Mouse (Mus musculus) yolk sac, embryonic 10.5 days (tissue): ENCODE results near the gene Masp1.
A peak's percentile ranks its signal among the peaks of the same experiment; 100 is the strongest.

Source experiments
- DNase-seq: peaks from one replicate; pipeline ENCODE4 v3.0.0-alpha.2; 2017; ENCODE audit warnings: low spot score

Masp1 gene

DNA sequence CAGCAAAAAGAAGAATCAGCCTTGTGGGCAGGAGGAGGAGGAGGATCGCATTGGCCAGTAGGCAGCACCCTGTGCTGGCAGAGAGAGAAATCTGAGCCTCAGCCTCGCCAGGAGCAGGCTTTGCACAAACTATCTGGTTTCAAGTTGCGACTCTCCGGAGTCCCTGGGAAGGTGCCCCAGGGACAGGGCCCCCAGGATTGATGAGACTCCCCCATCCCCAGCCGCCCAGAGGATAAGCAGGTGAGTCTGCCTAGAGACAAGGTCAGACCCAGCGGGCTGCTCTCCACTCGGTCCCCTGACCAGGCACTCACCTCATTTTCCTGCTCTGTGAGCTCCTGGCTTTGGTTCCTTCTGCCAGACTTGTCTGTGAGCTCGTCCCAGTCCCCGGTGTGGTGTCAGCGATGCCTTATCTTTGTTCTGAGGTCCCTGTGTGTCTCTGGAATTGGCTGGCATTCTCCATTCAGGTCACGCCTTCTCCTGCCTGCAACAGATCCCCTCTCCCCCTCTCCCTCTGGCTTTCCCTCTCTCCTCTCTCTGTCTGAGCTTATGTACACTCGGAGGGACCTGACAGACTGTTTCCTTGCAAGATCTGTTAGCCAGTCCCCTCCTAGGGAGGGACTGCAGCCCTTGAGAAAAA lies at the start of gene Masp1, which contains the start of gene Rtp4:
Masp1 (minus strand) TSS at position 581 of the 637 bp plus-strand sequence.
Rtp4 (plus strand) TSS at position 57 of the 637 bp plus-strand sequence.
- peak; percentile 45 for DNase-seq

DNA sequence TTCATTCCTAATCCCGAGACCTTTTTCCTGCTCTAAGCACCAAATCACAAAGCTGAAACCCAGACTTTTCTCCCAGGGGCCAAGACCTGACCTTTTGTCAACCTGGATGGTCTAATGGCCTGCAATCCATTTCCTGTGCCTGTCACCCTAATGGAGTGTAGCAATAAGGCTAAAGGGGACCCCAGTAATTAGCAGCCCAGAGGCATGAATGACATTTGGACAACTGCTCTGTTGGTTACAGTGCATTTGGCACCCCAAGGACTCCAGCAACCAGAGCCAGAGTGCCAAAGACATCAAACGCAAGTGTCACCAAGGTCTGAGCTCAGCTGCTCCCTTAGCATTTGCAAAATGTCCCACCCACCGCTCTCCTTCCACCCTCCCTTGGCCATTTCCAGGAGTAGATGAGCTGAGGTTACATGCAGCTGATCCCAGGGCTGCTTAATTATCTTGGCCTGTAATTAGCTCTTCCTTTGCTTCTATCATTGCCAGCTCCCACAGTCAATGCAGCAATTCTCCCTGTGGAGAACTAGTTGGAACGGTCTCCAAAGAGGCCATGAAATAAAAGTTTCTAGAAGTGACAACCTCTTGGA lies 47.8 kb upstream of the Masp1 start:
- DNase-seq: no peak

DNA sequence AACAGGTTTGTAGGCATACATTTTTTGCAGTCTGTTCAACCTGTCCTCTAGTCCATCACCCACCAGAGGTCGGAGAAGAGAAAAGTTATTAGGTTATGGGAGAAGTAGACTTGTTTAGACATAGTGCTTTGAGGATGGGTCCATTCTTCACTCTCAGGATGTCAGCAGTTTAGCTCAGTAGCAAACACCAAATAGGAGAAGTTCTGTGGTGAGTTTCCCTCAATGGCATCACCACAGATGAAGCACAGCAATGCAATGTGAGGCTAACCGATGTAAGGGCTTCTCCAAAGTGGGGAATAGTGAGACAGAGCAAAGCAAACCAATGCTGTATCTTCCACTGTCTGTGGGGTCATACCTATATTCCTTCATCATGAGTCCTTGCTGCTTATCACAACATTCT lies 37.1 kb upstream of the Masp1 start:
- no peak for DNase-seq

DNA sequence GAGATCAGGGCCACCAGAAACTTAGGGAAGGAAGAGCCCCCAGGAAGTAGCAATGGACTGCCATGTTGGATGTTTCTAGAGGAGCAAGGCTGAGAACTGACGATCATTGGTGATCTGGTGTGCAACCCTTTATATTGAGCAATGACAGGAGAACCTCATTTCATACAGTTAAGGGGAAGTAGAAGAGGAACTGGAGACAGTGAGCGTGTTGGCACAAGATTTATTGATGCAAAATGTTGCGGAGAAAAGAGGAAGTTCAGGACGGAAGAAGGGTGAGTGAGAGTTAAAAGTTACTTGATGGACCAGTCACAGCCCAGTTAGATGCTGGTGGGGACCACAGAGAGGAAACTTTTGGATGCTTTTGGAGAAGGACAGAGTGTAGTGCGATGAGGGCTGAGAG lies 36.6 kb upstream of the Masp1 start:
- no peak for DNase-seq

DNA sequence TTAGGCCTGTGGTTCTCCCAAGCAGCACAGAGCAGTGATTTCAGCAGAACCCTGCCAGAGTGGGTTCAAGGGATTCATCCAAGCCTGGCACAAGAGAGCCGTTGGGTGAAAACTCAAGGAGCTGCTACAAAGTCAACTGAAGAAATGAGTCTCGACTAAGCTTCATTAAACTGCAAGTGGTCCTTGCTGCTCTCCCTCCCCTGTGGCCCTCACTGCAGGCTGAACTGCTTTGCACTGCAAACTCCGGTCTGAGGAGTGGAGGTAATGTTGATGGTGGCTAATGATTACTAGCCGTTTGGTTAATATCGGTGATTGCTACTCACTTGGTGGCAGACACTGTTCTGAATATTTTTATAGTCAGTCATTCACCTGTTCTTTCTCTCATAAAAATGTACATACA lies 34.1 kb upstream of the Masp1 start:
- DNase-seq: no peak

DNA sequence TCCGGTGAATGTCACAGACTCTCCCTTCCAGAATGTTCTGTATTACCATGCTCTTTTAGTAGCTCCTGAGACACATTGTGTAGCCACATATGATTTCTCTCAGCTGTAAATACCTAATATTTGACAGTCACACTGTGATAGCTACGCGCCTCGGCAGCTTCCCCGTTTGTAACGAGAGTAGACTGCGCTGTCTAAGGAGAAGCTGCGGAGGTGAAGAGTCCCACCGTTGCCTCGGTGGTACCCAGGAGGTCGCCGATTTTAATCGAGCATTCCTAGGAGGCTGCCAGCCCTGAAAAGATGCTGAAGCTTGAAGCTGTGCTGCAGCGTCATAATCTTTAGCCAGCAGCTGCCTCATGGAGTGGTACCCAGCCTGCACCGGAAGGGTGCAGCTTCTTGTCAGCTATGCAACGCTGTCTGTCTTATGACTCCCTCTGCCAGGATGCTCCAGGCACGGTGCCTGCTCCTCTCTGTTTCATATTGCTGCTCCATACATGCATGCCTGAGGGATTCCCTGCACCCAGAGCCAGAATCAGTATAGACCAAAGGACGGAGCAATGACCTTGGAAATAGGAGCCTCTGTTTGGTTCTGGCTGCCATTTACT lies 30.5 kb upstream of the Masp1 start:
- no peak for DNase-seq

DNA sequence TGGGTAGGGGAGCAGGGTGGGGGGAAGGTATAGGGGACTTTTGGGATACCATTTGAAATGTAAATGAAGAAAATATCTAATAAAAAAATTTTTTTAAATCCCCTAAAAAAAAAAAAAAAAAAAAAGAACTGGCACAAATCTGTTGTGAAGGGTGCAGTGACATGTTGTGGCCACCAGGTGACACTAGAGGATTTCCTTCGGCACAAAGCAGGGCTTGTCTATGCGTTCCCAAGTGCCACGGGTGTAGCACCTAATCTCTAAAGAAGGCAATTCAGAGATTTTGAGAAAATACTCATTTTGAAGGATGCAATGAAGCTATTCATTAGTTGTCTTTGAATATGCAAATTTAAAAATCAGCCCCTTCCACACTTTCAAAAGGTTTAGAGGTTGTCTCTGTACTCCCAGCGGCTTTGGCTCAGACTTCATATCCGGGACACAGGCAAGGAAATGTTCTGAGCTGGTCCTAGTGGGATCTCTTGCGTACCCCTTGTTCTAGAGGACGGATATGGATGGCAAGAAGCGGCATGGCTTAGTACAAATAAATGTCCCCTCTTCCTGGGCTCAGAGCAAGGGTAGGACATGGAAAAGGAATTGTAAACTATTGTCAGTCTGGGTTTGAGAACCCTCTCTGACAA lies 29.8 kb upstream of the Masp1 start:
- DNase-seq: peak; percentile 27

DNA sequence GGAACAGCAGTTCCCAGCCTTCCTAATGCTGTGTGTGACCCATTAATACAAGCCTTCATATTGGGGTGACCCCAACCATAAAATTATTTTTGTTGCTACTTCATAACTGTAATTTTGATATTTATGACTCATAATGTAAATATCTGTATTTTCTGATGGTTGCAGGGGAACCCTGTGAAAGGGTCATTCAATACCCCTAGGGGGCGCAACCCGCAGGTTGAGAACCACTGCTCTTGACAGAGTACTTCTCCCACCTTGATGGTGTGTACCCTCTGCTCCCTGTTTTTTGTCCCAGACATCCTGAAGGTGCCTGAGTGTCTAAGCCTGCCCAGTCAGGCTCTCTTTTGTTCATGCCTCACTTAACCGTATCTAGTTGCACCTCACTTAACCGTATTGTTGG lies 27.2 kb upstream of the Masp1 start:
- no peak for DNase-seq

DNA sequence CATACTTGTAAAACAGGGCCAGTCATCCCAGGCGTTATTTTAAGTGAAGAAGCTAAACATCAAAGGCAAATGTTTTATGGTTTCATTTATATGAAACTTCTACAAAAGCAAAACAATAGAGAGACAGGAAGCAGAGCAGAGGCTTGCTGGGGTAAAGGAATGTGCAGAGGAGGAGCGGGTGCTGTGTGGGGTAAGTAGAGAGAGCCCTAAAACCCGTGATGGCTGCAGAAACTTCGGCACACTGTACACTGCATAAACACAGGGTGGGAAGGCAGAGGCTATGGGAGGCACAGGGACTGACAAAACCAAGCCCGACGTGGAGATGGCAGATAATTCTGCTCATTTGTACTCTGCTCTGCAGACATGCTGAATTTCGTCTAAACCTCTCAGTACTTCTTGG lies 23.7 kb upstream of the Masp1 start:
- DNase-seq: no peak

DNA sequence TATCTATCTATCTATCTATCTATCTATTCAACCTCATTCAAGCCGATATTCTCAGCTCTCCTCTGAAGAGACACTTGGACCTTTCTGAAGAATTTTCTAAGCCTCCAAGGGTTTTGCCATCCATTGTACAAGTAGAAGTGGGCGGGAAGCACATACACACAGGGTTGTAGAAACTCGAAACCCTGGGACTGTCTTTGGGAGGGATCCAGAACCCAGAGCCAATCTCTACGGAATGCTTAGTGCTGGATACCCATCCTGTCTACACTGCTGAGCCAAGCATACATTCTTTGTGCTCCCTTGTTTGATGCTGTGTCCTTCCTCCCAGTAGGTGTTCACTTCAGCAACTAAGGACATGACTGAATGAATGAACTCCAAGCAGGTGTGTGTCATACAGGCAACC lies 22.3 kb upstream of the Masp1 start:
- no peak for DNase-seq

DNA sequence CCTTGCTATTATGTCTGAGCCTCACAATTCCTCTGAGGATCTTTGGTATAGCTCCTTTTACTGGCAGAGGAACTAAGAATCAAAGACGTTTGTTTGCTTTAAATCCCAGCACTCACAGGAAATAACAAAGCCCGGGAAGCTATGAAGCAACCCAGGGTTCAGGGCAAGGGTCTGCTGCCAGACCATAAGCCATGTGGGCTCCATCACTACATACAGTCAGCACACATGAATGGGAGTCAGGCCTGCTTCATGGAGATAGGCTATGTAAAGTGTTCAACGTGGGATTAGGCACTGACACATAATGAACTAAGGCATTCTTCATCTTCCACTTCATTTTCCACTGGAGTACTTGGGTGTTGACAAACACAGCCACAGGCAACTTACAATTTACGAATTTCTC lies 20.4 kb upstream of the Masp1 start:
- no peak for DNase-seq

DNA sequence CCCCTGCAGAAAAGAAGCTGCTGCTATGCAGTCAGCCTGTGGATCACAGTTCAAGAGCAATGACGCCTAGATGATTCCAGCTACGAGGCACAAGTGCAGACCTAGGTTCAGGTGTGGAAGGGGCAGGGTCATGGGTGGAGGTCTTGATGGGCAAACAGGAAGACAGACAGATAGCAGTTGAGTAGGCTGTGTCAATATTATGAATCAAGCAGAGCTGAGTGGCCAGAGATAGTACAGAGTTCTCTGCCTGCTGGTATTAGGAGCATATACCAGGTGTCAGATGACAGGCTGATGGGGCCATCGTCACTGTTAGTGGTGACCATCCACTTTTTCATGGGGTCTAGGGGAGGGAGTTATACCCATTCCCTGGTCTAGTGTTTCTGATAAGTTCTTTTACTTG lies 13.1 kb upstream of the Masp1 start:
- DNase-seq: no peak

DNA sequence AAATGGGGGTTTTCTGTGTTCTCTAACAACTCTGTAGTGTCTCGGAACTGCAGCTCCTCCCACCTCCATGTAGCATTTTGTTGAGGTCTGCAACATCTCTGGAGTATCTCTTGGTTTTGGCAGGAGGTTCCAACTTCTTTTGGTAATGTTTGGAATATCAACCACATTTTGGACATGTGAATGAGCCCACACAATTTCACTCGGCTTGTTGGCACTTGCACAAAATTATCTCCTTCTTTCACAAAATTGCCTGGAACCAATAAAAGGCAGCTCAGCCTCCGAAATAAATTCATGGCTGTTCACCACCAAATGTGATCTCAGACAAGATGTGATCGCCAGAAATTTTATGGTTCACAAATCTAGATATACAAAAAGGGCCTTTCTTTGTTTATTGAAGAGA lies 8.6 kb upstream of the Masp1 start:
- DNase-seq: no peak

DNA sequence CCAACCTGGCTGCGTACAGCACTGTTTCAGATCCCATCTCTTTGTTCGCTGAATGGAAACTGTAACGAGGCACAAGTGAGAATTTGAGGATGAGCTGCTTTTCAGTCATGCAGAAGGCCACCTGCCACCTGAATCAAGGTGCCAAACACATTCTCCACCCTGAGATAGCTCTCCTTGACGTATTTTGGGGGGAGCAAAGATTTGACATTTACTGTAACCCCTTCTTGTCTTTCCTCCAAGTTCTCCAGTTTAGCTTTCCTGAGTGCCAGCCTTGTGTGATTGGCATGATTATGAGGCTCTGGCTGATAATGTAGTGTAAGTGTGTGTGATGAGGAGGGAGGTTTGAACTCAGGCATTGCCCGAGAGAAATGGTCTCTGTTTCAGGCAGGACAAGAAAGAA lies 1.5 kb upstream of the Masp1 start:
- DNase-seq: no peak

DNA sequence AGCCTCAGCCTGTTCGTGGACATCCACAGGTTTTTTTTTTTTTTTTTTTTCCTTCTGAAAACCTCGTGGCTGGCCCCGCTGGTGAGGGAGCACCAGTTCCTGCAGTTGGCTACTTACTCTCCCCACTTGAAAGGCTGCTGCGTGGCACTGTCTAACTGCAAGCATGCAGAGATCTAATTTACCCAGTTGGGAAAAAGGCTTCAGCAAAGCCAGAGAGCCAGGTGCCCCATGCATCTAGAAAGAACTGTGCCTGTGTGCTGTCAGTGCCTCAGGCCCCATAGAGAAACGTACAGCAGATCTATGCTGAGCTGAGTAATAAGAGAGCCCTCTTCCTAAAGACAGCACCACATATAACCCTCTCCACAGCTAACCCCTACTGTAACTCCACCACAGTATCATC lies 477 bp upstream of the Masp1 start:
- DNase-seq: no peak

DNA sequence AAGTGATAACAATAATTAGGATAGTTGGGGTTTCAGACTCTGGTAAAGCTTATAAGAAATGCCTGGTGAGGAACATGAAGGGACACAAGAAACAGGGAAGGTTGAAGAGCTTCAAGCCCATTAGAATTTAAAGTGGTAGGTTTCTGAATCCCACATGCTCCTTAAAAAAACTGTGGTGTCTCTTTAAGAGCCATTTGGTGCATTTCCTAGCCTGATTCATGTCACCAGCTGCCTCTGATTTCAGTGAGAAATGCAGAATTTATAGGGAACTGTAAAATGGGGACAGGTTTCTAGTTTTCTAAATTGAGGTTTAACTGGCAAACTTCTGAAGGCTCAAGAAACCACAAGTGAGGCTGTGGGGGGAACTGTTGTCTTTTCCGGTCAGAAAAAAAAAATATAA lies 844 bp downstream of the Masp1 start:
- DNase-seq: no peak

DNA sequence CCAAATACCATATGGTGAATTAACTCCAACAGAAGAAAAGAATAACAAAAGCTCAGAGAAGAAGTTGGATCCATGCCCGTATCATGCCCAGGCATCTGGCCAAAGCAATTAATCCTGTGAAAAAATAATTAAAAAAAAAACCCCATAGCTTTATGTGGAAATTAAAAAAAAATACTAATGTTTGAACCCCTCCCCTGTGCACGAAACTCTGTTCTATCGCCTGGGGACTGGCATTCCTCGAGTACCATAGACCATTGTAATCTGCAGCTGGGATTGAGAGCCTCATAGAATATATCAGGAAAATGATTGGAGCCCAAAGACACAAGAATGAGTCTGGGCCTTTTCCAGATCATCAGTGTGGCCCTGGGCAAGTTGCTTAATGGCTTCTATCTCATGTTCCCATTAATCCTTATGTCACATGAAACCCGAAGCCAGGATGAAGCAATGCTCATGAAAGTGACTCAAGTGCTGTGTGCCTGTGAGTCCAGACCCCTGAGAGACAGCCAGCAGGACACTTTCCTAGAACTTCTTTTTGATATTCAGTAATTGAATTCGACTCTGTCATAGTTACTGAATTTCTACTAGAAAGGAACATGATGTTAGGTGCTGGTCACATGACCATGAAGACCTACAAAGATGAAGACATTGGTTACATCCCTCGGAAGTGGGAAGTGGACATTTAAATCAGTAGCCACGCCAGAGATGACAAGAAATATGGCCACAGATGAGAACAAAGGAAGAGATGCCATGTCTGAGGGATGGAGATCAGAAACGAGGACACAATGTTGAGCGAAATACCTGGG lies 1.8 kb downstream of the Masp1 start:
- DNase-seq: no peak

DNA sequence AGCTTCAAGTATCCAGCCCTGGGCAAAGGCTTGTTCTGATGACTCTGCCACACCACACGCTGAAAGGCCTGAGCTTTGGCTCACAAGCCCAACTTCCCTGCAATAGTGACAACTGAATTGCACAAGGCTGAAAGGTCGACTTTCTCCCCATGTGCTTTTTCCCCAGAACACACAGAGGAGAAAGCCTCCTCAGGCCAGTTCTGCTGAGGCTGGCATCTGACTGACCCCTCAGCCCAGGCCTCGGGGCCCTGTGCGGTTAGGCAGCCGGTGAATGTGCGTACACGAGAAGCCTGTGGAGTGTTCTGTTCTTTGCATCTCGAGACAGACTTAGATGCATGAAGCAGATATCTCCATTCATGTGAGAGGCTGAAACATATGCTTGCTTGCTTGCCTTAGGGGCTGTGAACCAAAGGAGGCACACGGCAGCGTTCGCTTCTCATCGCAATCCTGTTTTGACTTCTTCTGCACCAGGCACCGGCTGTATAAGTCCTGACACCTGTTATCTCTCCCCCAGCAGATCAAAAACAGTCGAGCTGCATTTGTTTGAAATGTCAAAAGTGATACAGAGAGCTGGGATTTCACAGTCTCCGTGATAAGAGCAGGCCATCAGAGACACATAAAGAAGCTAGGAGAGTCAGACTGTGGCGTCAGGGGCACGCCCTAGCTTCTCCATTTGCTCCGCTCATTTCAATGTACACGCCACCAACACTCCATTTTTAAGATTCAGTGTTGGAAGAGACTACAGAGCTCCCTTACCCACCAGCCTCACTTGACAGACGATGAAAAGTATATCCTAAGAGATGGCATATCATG lies 2.7 kb downstream of the Masp1 start:
- DNase-seq: peak; percentile 42

DNA sequence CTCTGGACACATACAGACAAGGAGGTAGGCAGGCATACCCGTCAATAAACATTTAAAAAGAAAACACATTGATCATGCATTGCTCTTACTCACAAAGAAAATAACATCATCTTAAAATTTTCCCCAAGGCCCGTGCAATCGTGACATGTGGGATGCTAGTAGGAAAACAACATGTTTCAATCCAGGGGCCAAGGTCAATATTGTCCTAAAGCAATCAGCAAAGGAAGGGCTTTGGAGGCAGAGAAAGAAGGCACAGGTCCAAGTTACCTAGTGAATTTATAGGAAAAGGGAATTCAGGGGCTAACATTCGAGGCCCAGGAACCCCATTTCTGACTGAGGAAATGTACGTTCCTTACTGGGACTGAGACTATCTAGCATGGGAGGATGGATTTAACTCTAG lies 3.4 kb downstream of the Masp1 start:
- DNase-seq: no peak

DNA sequence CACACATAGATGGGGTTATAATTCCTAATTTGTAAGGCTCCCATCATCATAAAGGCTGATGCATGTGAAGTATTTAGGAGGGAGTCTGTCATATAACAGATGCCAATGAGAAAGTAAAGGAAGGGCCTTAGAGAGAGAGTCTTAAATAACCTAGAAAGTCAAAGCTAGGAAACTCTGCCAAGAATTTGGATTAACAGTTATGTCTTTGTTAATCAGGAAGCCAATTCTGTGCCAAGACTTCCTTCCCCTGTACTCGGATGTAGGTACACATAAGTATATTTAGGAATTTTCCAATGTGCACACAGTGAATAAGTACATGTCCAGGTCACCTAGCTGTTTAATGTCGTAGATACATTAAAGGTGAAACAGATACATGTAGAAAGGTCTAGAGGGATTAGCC lies 4.0 kb downstream of the Masp1 start:
- no peak for DNase-seq

DNA sequence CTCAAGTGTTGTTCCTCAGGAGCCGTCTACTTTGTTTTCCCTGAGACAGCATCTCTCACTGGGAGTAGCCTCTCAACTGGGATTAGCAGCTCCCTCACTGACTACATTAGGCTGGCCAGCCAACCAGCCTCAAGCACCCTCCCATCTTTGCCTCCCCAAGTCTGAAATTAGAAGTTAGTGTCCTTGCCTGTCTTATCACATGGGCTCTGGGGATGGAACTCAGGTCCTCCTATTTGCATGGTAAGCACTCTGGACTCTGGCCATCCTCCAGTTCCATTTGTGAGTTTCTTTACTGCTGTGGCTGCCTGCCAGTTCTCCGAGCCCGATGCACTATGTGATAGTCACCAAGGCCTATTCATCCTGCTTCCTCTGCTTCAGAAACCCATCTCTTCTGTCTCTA lies 4.8 kb downstream of the Masp1 start:
- DNase-seq: no peak

DNA sequence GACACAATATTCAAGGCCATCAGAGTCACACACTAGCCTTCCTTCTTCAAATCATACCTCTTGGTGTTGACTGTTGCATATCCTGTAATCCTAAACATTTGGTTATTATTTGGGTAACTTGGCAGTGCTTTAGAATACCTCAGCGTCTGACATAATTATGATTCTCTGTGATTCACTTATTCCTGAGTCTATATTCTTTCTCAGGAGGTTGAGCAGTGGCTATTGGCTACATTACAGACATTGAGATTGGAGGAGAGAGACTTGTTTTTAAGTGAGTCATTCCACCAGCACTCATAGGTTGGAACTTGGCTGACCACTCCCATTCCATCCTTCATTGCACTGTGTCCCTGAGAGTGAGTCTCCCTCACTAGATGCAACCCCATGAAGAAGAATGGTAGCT lies 7.2 kb downstream of the Masp1 start:
- DNase-seq: no peak
